In genomic region chr1:189749789-189750188, GRCm38 (mm10) we compare ENCODE assay signal across 21 mouse cellular contexts. TPM values are rescaled to one million over a fixed set of nuclear protein-coding genes. Genes with fewer than 3 reads are reported as not detected.
DNase-seq lines count a peak whose midpoint lies in the region; ATAC-seq lines count a peak whose summit lies in the region.
"Had no signal": no experiment of that assay in that cellular context is flagged by ENCODE, and none has a peak within 500 bp of the region (broad histone marks: within the 10 kb centered on the region; RNA-seq: fewer than 3 reads in every experiment).

No protein-coding gene starts in this region.

- peaks cover 19 to 47% of the 10 kb centered on the region in 2 experiments for H3K4me1 ChIP-seq in heart, embryonic 14.5 days (ENCODE audit: control insufficient read depth in 2 of 2, insufficient read depth in 2 of 2, low read length in 2 of 2)
- peaks cover 71% of the 10 kb centered on the region for H3K4me1 ChIP-seq in kidney, embryonic 15.5 days
- peaks cover 8% of the 10 kb centered on the region; the same call in 1 of the 2 replicates for H3K4me1 ChIP-seq in stomach, embryonic 15.5 days

- WGBS in heart, embryonic 14.5 days: 89% methylated on average over 4 of the region's 4 CpGs
- WGBS in kidney, embryonic 15.5 days: 85% methylated on average over 4 of the region's 4 CpGs
- 86% methylated on average over 4 of the region's 4 CpGs for WGBS in stomach, embryonic 15.5 days

- peak overlapping the region; percentile 40; the same call in 1 of the 2 replicates for H3K9ac ChIP-seq in heart, embryonic 14.5 days (ENCODE audit: low read length)
- H3K9ac ChIP-seq in kidney, embryonic 15.5 days: no peak overlapping the region
- no peak overlapping the region for H3K9ac ChIP-seq in stomach, embryonic 15.5 days
- H3K9ac ChIP-seq: limb, embryonic 13.5 days; liver, embryonic 14.5 days had no signal

- 0 out of 2 replicates have a peak, but pooled peaks cover 3% of the 10 kb centered on the region for H3K36me3 ChIP-seq in heart, embryonic 14.5 days (ENCODE audit: control insufficient read depth, insufficient read depth, low read length)
- H3K36me3 ChIP-seq in kidney, embryonic 15.5 days: peaks cover 4% of the 10 kb centered on the region; the same call in 1 of the 2 replicates
- no peaks in the 10 kb centered on the region for H3K36me3 ChIP-seq in stomach, embryonic 15.5 days
- H3K36me3 ChIP-seq: limb, embryonic 13.5 days had no signal

- no peaks in the 10 kb centered on the region for H3K27me3 ChIP-seq in heart, embryonic 14.5 days (ENCODE audit: control insufficient read depth, insufficient read depth, low read length)
- H3K27me3 ChIP-seq in kidney, embryonic 15.5 days: no peaks in the 10 kb centered on the region
- no peaks in the 10 kb centered on the region for H3K27me3 ChIP-seq in stomach, embryonic 15.5 days (replicated peaks)
- H3K27me3 ChIP-seq: CH12.LX; limb, embryonic 13.5 days had no signal

- peak overlapping the region; percentile 73 to 74; a peak in 3 of 4 replicates for H3K27ac ChIP-seq in heart, embryonic 14.5 days (replicated peaks in 1 of 2; ENCODE audit: control insufficient read depth in 1 of 2, insufficient read depth in 1 of 2, low read depth in 2 of 2, low read length in 2 of 2)
- peak overlapping the region; percentile 71 for H3K27ac ChIP-seq in kidney, embryonic 15.5 days
- H3K27ac ChIP-seq in stomach, embryonic 15.5 days: peak overlapping the region; percentile 44; the same call in 1 of the 2 replicates
- H3K27ac ChIP-seq: embryonic facial prominence, embryonic 10.5 days; hindbrain, embryonic 10.5 days; hindbrain, postnatal 0 days; limb, embryonic 13.5 days; liver, embryonic 14.5 days had no signal

- H3K9me3 ChIP-seq in heart, embryonic 14.5 days (ENCODE audit: control insufficient read depth, low read length): no peaks in the 10 kb centered on the region
- H3K9me3 ChIP-seq in kidney, embryonic 15.5 days (replicated peaks): no peaks in the 10 kb centered on the region
- H3K9me3 ChIP-seq in stomach, embryonic 15.5 days: no peaks in the 10 kb centered on the region
- H3K9me3 ChIP-seq: embryonic facial prominence, embryonic 10.5 days; hindbrain, embryonic 10.5 days; limb, embryonic 13.5 days had no signal

- H3K4me2 ChIP-seq in heart, embryonic 14.5 days (ENCODE audit: low read length): peak overlapping the region; percentile 40
- no peak overlapping the region for H3K4me2 ChIP-seq in kidney, embryonic 15.5 days
- no peak overlapping the region for H3K4me2 ChIP-seq in stomach, embryonic 15.5 days
- H3K4me2 ChIP-seq: limb, embryonic 13.5 days; midbrain, embryonic 11.5 days had no signal

- H3K4me3 ChIP-seq in heart, embryonic 14.5 days (ENCODE audit: control insufficient read depth in 1 of 2, insufficient read depth in 1 of 2, low read depth in 1 of 2, low read length in 2 of 2): no peak overlapping the region
- H3K4me3 ChIP-seq in kidney, embryonic 15.5 days (replicated peaks): no peak overlapping the region
- H3K4me3 ChIP-seq in stomach, embryonic 15.5 days (replicated peaks): no peak overlapping the region
- H3K4me3 ChIP-seq: embryonic facial prominence, embryonic 10.5 days; hindbrain, embryonic 10.5 days; limb, embryonic 13.5 days had no signal

- no peak for ATAC-seq in heart, embryonic 14.5 days (ENCODE audit: insufficient number of reproducible peaks, insufficient read depth, low FRiP score, low read depth)
- no peak for ATAC-seq in kidney, embryonic 15.5 days (replicated peaks; ENCODE audit: low FRiP score)
- no peak for ATAC-seq in stomach, embryonic 15.5 days (ENCODE audit: insufficient read depth, low FRiP score, low read depth)
- ATAC-seq: hindbrain, postnatal 0 days; lung, postnatal 0 days had no signal

- no peak for DNase-seq in heart, adult 11 months
- DNase-seq in kidney, postnatal 10 days: no peak
- DNase-seq in adipocyte (ENCODE audit: low spot score): peak; percentile 70
- DNase-seq in left cerebral cortex, adult 8-10 months (ENCODE audit: low spot score in 2 of 2): no peak
- DNase-seq: cerebellum, adult 8-10 months; heart, adult 18-20 months; kidney, postnatal 4 days; layer of hippocampus, adult 9-11 months; right cerebral cortex, postnatal 4 days; thymus, postnatal 36 days had no signal

RNA-seq across cellular contexts. Expression of gene Ptpn14, which starts 21.7 kb away (rescaled TPM):
- polyA plus RNA-seq in heart, embryonic 14.5 days (2014; fragmentation: Nextera tagmentation; extraction: Ambion mirVana): 9.9 and 11.0 TPM in 2 replicates
- 17.1 and 17.3 TPM in 2 replicates for polyA plus RNA-seq in kidney, embryonic 15.5 days (2015; fragmentation: Nextera tagmentation; extraction: Ambion mirVana)
- polyA plus RNA-seq in stomach, embryonic 15.5 days (2015; fragmentation: Nextera tagmentation; extraction: Ambion mirVana): 7.6 and 10.0 TPM in 2 replicates
- total RNA-seq in left cerebral cortex, adult 8-10 months (2022): 10 to 100 TPM; 10.0 to 12.9 (median 10.2) TPM
